Mouse (Mus musculus) lung, embryonic 16.5 days (tissue): Measurements from ENCODE around the gene Adam23. TPM values are rescaled to one million over a fixed set of nuclear protein-coding genes. Genes with fewer than 3 reads are reported as not detected.

Experiments used
- ATAC-seq: fragments of 200-750 bp; cut with Nextera tagmentation; 2 replicates; pipeline ENCODE4 v1.8.0; 2017; ENCODE audit warnings: low read depth, mild to moderate bottlenecking, moderate library complexity
- H3K27ac ChIP-seq: fragments of 300-500 bp; sonication (generic); 2 replicates; pipeline ENCODE4 v1.5.1; 2014; ENCODE audit warnings: mild to moderate bottlenecking, control low read depth, low read length
- H3K27me3 ChIP-seq: fragments of 300-500 bp; sonication (generic); 2 replicates; pipeline ENCODE4 v1.6.1; 2014; ENCODE audit warnings: low read depth, low read length, mixed read lengths; ENCODE audit not compliant: control insufficient read depth, insufficient read depth
- H3K36me3 ChIP-seq: fragments of 300-500 bp; sonication (generic); 2 replicates; pipeline ENCODE4 v1.6.1; 2014; ENCODE audit warnings: low read length; ENCODE audit not compliant: control insufficient read depth, insufficient read depth
- H3K4me1 ChIP-seq: fragments of 300-500 bp; sonication (generic); replicated peaks from 2 replicates; pipeline ENCODE4 v1.6.1; 2014; ENCODE audit warnings: low read length, mixed read lengths; ENCODE audit not compliant: control insufficient read depth, insufficient read depth
- H3K4me2 ChIP-seq: fragments of 300-500 bp; sonication (generic); 2 replicates; pipeline ENCODE4 v1.6.1; 2014; ENCODE audit warnings: low read depth, low read length, control low read depth
- H3K4me3 ChIP-seq: fragments of 300-500 bp; sonication (generic); 2 replicates; pipeline ENCODE4 v1.5.1; 2014; ENCODE audit warnings: mild to moderate bottlenecking, low read length, control low read depth
- H3K9ac ChIP-seq: fragments of 300-500 bp; sonication (generic); 2 replicates; pipeline ENCODE4 v1.6.1; 2014; ENCODE audit warnings: low read length, control low read depth
- H3K9me3 ChIP-seq: fragments of 300-500 bp; sonication (generic); 2 replicates; pipeline ENCODE4 v1.6.1; 2016; ENCODE audit warnings: low read length; ENCODE audit not compliant: control insufficient read depth
- WGBS: fragments of 180-500 bp; shearing (Covaris S2); extraction: QIAGEN DNeasy Blood & Tissue Kit; methylation state at CpG from one replicate; pipeline ENCODE4 v1.1.7; 2014; 5-methylcytosine and 5-hydroxymethylcytosine counted together
- polyA plus RNA-seq: library from polyadenylated mRNA; unstranded; fragments of >200 nt; fragmentation: Nextera tagmentation; extraction: Ambion mirVana; gene quantifications from 2 replicates; pipeline ENCODE4 v1.2.1, GENCODE M21; 2015

The Adam23 gene
- polyA plus RNA-seq, 1 experiment from 2014 or later = 0.65 TPM

- H3K9ac ChIP-seq = no peak overlapping the region
- H3K27me3 ChIP-seq = no peaks in the 10 kb centered on the region
- no peaks in the 10 kb centered on the region for H3K36me3 ChIP-seq
- H3K4me3 ChIP-seq = no peak overlapping the region
- H3K9me3 ChIP-seq = no peaks in the 10 kb centered on the region
- no peak for ATAC-seq
- WGBS = 72% methylated on average over 6 of the region's 6 CpGs
- H3K27ac ChIP-seq = no peak overlapping the region
- H3K4me1 ChIP-seq = no peaks in the 10 kb centered on the region
- H3K4me2 ChIP-seq = no peak overlapping the region
These were observed 14.2 kb downstream of the Adam23 start for GRCm38 (mm10) chr1:63459926-63460325.

DNA sequence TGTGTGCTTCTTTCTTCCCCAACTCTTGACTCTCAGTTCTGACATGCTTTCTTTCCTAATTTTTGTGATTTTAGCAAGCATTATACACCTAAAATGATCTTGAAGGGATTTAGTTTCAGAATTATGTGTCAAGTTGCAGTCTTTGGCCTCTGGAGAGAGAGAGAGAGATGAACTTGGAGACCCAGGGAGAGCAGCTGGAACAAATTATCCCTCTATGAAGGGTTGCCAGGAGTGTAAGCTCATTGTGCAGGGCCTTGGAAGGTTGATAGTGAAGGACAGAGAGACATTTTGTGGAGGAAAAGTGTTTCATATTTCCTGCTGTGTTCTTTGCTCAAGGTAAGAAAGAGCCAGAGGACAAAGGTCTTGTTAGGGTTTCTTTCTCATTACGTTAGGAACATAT is 18.8 kb downstream of the Adam23 start:
- Histone ChIP-seq H3K4me1 (no peaks in the 10 kb centered on the region), H3K36me3 (no peaks in the 10 kb centered on the region), H3K27me3 (no peaks in the 10 kb centered on the region), H3K27ac (no peak overlapping the region), H3K9ac (no peak overlapping the region), H3K4me3 (no peak overlapping the region), H3K4me2 (no peak overlapping the region), H3K9me3 (no peaks in the 10 kb centered on the region)
- no peak for ATAC-seq
- 70% methylated on average over 1 of the region's 1 CpGs for WGBS

- Histone ChIP-seq H3K9me3 (no peaks in the 10 kb centered on the region), H3K4me3 (no peak overlapping the region), H3K4me2 (no peak overlapping the region), H3K9ac (no peak overlapping the region), H3K27ac (no peak overlapping the region), H3K36me3 (no peaks in the 10 kb centered on the region), H3K4me1 (no peaks in the 10 kb centered on the region), H3K27me3 (no peaks in the 10 kb centered on the region)
- no peak for ATAC-seq
- 85% methylated on average over 2 of the region's 2 CpGs for WGBS
These were observed 27.6 kb downstream of the Adam23 start for GRCm38 (mm10) chr1:63473272-63473671.

DNA sequence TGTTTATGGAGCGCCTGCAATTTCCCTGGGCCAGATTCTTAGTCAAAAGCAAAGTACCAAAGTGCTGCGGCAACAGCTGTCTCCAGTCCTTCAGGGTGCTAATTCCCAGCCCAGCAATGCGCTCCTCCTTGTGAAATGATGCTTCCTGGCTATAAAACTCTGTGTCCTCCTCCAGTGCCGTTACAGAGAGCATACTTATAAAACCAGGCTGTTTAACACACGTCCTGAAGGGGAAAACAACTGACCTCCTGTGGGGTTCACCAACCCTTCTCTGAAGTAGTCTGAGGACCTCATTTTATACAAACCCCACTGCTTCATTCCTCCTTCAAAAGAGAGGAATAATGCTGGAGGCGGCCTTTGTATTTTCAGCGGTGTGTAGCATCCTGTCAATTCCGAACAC is 28.0 kb downstream of the Adam23 start:
- 65% methylated on average over 8 of the region's 8 CpGs for WGBS
- Histone ChIP-seq H3K27ac (no peak overlapping the region), H3K4me1 (no peaks in the 10 kb centered on the region), H3K27me3 (no peaks in the 10 kb centered on the region), H3K36me3 (no peaks in the 10 kb centered on the region), H3K9me3 (no peaks in the 10 kb centered on the region), H3K4me2 (no peak overlapping the region), H3K9ac (no peak overlapping the region), H3K4me3 (no peak overlapping the region)
- ATAC-seq = no peak

GRCm38 (mm10) chr1:63478946-63479345 is 33.3 kb downstream of the Adam23 start:
- Histone ChIP-seq H3K9me3 (no peaks in the 10 kb centered on the region), H3K4me2 (no peak overlapping the region), H3K4me1 (no peaks in the 10 kb centered on the region), H3K4me3 (no peak overlapping the region), H3K27me3 (no peaks in the 10 kb centered on the region), H3K9ac (no peak overlapping the region), H3K27ac (no peak overlapping the region), H3K36me3 (no peaks in the 10 kb centered on the region)
- no peak for ATAC-seq
- WGBS = 84% methylated on average over 5 of the region's 5 CpGs

GRCm38 (mm10) chr1:63484646-63485045 is 39.0 kb downstream of the Adam23 start:
- no peak for ATAC-seq
- Histone ChIP-seq H3K9ac (no peak overlapping the region), H3K27ac (no peak overlapping the region), H3K9me3 (no peaks in the 10 kb centered on the region), H3K4me3 (no peak overlapping the region), H3K4me1 (no peaks in the 10 kb centered on the region), H3K4me2 (no peak overlapping the region), H3K36me3 (no peaks in the 10 kb centered on the region), H3K27me3 (no peaks in the 10 kb centered on the region)
- 87% methylated on average over 6 of the region's 6 CpGs for WGBS

DNA sequence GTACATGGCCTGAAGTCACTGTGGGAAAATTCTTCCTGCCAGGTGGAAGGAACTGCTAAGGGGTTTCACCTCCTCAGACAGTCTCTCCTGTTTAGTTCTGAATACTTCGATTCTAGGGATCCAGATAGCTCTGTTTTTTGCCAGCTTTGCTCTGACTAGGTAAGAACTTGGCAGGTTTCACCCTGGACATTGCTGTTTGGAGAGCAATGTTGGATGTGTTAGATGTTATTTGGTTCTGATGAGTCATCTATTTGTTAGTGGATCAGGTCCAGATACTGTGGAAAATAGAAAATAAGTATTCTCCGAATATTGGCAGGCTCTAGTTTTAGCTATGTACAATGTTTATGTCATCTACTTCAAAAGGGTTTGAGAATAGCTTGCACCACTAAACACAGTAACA is 41.0 kb downstream of the Adam23 start:
- Histone ChIP-seq H3K4me3 (no peak overlapping the region), H3K27me3 (no peaks in the 10 kb centered on the region), H3K27ac (no peak overlapping the region), H3K9me3 (no peaks in the 10 kb centered on the region), H3K4me2 (no peak overlapping the region), H3K4me1 (no peaks in the 10 kb centered on the region), H3K9ac (no peak overlapping the region), H3K36me3 (no peaks in the 10 kb centered on the region)
- ATAC-seq = no peak
- WGBS = 74% methylated on average over 2 of the region's 2 CpGs

- no peak overlapping the region for H3K9ac ChIP-seq
- WGBS = 33% methylated on average over 1 of the region's 1 CpGs
- no peaks in the 10 kb centered on the region for H3K36me3 ChIP-seq
- no peaks in the 10 kb centered on the region for H3K4me1 ChIP-seq
- no peak for ATAC-seq
- H3K9me3 ChIP-seq = no peaks in the 10 kb centered on the region
- H3K4me3 ChIP-seq = no peak overlapping the region
- H3K4me2 ChIP-seq = no peak overlapping the region
- no peak overlapping the region for H3K27ac ChIP-seq
- no peaks in the 10 kb centered on the region for H3K27me3 ChIP-seq
These were observed 45.3 kb downstream of the Adam23 start for GRCm38 (mm10) chr1:63491001-63491400.

DNA sequence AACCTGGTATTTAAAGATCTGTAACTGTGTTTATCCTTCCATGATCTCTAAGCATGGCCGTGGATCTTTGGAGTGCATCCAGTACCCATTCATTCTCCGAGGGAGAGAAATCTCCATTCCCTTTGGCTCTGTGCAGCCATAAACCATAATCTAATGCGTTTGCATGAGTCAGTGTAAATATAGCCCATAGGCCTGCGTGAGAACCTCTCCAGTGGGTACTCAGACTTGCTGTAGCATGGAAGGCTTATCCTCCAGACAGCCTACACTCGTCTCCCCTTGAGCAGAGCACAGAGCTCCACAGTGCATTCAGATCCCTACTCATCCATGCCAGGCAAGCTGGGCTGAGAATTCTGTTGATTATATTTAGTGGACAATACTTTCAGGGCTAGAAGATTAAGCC is 47.6 kb downstream of the Adam23 start:
- Histone ChIP-seq H3K36me3 (no peaks in the 10 kb centered on the region), H3K27ac (no peak overlapping the region), H3K9ac (no peak overlapping the region), H3K27me3 (no peaks in the 10 kb centered on the region), H3K4me1 (no peaks in the 10 kb centered on the region), H3K4me3 (no peak overlapping the region), H3K4me2 (no peak overlapping the region), H3K9me3 (no peaks in the 10 kb centered on the region)
- no peak for ATAC-seq
- WGBS = 49% methylated on average over 5 of the region's 5 CpGs

- no peak overlapping the region for H3K4me3 ChIP-seq
- H3K9me3 ChIP-seq = no peaks in the 10 kb centered on the region
- no peaks in the 10 kb centered on the region for H3K27me3 ChIP-seq
- no peaks in the 10 kb centered on the region for H3K36me3 ChIP-seq
- H3K4me1 ChIP-seq = no peaks in the 10 kb centered on the region
- WGBS = 43% methylated on average over 4 of the region's 4 CpGs
- no peak overlapping the region for H3K9ac ChIP-seq
- H3K4me2 ChIP-seq = no peak overlapping the region
- no peak overlapping the region for H3K27ac ChIP-seq
- ATAC-seq = no peak
These were observed 61.7 kb downstream of the Adam23 start for GRCm38 (mm10) chr1:63507386-63507785.
